Mouse (Mus musculus): ENCODE results near the gene Ttc39d. TPM values are rescaled to one million over a fixed set of nuclear protein-coding genes. Genes with fewer than 3 reads are reported as not detected.

The Ttc39d gene
- polyA plus RNA-seq, 1 experiment from 2014 or later: 0.20 TPM

DNA sequence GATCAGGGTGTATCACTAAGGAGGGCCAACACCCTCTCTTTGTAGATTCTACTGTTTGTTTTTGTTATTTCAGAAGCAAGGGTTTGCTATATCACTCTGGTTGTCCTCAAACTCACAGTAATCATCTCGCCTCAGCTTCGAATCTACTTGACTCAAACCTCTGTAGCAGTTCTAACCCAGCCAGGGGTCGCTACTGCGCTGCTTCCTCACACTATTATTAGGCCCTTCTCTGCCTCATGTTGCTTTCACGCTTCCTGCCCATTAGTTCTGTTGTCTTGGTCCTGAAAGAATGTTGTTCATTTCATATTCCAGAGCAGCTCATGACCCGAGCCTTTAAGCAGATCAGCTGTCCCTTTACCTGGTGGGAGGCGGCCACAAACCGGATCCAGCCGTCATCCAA lies 34.3 kb downstream of the Ttc39d start:
- 90% methylated on average over 9 of the region's 9 CpGs for WGBS
- H3K9me3 ChIP-seq: no peaks in the 10 kb centered on the region
- peaks cover 93% of the 10 kb centered on the region for H3K36me3 ChIP-seq (replicated peaks)

DNA sequence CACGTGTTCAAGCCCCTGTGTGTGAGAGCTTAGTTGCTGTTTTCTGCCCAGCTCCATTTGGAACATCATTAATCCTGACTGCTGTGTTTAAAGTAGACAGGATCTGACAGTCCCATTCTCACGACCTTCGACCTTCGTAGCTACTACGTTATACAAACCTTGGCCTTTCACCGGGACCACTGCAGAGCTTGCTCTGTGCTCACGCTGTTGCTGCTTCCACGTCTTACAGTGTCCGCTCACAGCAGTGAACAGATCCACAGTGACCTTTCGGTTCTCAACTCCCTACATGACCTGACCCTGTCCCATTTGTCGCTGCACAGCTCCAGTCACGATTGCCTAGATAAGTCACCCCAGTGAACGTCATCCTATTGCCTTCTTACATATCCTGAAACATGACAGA lies 35.9 kb downstream of the Ttc39d start:
- H3K27me3 ChIP-seq (ENCODE audit: poor library complexity, severe bottlenecking): no peaks in the 10 kb centered on the region
- H3K4me1 ChIP-seq: no peaks in the 10 kb centered on the region
- no peak overlapping the region for H3K27ac ChIP-seq
- H3K36me3 ChIP-seq (replicated peaks): peaks cover 98% of the 10 kb centered on the region
- 91% methylated on average over 13 of the region's 13 CpGs for WGBS
- DNase-seq (ENCODE audit: extremely low spot score, low spot score): no peak
- H3K9me3 ChIP-seq: no peaks in the 10 kb centered on the region
- no peak overlapping the region for H3K4me3 ChIP-seq

More for the DNA sequence above, 34.3 kb downstream of the Ttc39d start:
- H3K4me3 ChIP-seq: no peak overlapping the region
- no peaks in the 10 kb centered on the region for H3K27me3 ChIP-seq (ENCODE audit: poor library complexity, severe bottlenecking)
- DNase-seq (ENCODE audit: extremely low spot score, low spot score): no peak
- no peaks in the 10 kb centered on the region for H3K4me1 ChIP-seq
- H3K27ac ChIP-seq: no peak overlapping the region

DNA sequence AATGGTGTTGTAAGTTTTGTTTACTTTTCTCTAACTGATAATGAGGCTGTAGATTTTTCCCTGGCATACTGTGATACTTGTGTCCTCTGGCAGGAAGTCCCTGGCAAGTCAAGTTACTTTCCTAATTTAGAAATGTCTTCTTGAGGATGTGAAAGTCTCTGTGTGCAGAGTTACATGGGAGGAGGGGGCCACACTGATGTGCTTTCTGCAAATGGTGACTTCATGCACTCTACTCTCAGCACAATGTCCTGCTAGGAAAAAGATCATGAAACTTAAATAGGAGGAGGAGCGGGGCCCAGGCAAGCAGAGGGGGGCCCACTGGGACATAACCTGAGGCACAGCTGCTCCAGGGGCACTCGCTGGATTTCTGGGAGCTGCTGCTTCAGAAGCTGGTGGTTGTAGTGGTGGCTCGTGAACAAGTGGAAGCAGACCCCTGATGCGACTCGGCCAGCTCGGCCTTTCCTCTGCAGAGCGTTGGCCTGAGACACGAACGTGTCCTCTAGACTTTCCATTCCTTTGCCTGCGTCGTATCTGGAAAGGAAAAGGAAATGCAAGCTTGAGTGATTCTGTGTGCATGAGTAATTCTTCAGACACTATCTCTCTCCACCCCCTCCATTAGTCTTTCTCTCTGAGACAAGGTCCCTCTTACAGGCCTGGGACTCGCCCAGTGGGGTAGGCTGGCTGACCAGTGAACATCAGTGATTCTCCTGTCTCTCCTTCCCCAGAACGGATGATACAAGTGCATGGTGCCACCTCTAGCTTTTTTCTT lies 45.7 kb downstream of the Ttc39d start:
- Histone ChIP-seq H3K27ac (no peak overlapping the region), H3K27me3 (ENCODE audit: poor library complexity, severe bottlenecking) (no peaks in the 10 kb centered on the region), H3K4me3 (no peak overlapping the region), H3K9me3 (no peaks in the 10 kb centered on the region; the same call in 1 of the 2 replicates), H3K4me1 (peaks cover 6% of the 10 kb centered on the region), H3K36me3 (replicated peaks) (peaks cover 99% of the 10 kb centered on the region)
- 93% methylated on average over 13 of the region's 13 CpGs for WGBS
- DNase-seq (ENCODE audit: extremely low spot score, low spot score): no peak

DNA sequence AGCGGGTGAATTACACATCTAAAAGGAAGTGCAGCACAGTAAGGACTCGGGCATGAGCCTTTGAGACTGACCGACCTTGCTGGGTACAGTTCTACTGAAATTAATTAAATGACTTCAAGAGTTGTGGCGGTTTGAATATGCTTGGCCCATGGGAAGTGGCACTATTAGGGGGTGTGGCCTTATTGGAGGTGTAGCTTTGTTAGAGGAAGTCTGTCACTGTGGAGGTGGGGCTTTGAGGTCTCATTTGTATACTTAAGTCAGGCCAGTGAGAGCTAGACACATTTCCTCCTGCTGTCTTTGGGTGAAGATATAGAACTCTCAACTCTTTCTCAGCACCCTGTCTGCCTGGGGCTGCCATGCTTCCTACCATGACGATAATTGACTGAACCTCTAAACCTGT lies 47.2 kb downstream of the Ttc39d start:
- Histone ChIP-seq H3K9me3 (no peaks in the 10 kb centered on the region; the same call in 1 of the 2 replicates), H3K27me3 (ENCODE audit: poor library complexity, severe bottlenecking) (no peaks in the 10 kb centered on the region), H3K4me1 (peaks cover 6% of the 10 kb centered on the region), H3K4me3 (no peak overlapping the region), H3K27ac (no peak overlapping the region), H3K36me3 (replicated peaks) (peaks cover 99% of the 10 kb centered on the region)
- DNase-seq (ENCODE audit: extremely low spot score, low spot score): no peak
- WGBS: 96% methylated on average over 5 of the region's 5 CpGs

DNA sequence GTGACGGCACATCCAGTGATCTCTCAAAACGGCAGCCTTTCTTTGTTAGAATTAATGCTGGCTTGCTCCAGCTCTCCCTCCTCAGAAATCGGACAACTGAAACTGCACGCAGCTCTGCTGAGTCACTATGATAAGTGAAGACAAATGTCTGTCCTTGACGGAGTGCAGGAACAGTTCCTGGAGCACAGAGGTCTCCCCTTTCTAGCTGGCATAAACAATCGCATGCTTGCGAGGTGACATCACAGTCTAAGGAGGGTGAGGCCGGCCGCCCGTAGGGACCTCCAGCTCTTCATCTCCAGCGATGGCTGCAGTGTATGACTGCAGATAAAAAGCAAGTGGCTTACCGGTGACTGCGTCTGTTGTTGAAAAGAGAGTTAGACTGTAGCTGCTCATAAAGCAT lies 47.9 kb downstream of the Ttc39d start:
- 80% methylated on average over 13 of the region's 13 CpGs for WGBS
- peak overlapping the region; percentile 8; the same call in 1 of the 2 replicates for H3K27ac ChIP-seq
- DNase-seq (ENCODE audit: extremely low spot score, low spot score): no peak
- no peaks in the 10 kb centered on the region for H3K27me3 ChIP-seq (ENCODE audit: poor library complexity, severe bottlenecking)
- peaks cover 6% of the 10 kb centered on the region for H3K4me1 ChIP-seq
- no peak overlapping the region for H3K4me3 ChIP-seq
- peaks cover 99% of the 10 kb centered on the region for H3K36me3 ChIP-seq (replicated peaks)
- H3K9me3 ChIP-seq: no peaks in the 10 kb centered on the region; the same call in 1 of the 2 replicates

DNA sequence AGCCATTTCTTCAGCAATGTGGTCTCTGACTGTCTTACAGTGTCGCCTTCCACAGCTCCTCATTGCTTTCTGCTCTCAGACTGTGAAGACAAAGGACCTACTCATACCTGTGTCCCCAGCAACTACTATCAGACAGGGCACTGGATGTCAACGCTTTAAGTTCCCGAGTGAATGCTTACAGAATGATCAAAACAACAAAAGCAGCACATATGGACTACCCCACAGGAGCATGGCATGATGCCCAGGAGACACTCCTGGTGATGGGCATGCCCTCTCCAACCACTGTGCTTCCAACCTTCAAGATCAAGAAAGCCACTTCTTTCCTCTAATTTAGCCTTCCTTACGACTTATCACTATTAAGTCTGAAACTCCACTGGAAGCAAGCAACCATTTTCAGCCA lies 59.8 kb downstream of the Ttc39d start:
- Histone ChIP-seq H3K27ac (no peak overlapping the region), H3K9me3 (no peaks in the 10 kb centered on the region; the same call in 1 of the 2 replicates), H3K27me3 (ENCODE audit: poor library complexity, severe bottlenecking) (no peaks in the 10 kb centered on the region), H3K4me3 (no peak overlapping the region), H3K4me1 (no peaks in the 10 kb centered on the region), H3K36me3 (replicated peaks) (peaks cover 93% of the 10 kb centered on the region)
- 94% methylated on average over 4 of the region's 4 CpGs for WGBS
- no peak for DNase-seq (ENCODE audit: extremely low spot score, low spot score)

Other genes with a start within 250 kb of the Ttc39d start
- gene Hnrnpll, start 145.1 kb upstream of the Ttc39d start, polyA plus RNA-seq (2016; fragmentation: Nextera tagmentation; extraction: Ambion mirVana): 81.2 and 86.2 TPM in 2 replicates
- 13.4 and 15.5 TPM in 2 replicates for gene Galm, start 80.0 kb upstream of the Ttc39d start, polyA plus RNA-seq (2016; fragmentation: Nextera tagmentation; extraction: Ambion mirVana)
- 917 and 919 TPM in 2 replicates for gene Srsf7, start 153 bp upstream of the Ttc39d start, polyA plus RNA-seq (2016; fragmentation: Nextera tagmentation; extraction: Ambion mirVana)
- gene Gemin6, start 17.0 kb downstream of the Ttc39d start, polyA plus RNA-seq (2016; fragmentation: Nextera tagmentation; extraction: Ambion mirVana): 64.1 and 66.8 TPM in 2 replicates
- 31.4 and 35.1 TPM in 2 replicates for gene Morn2, start 82.7 kb downstream of the Ttc39d start, polyA plus RNA-seq (2016; fragmentation: Nextera tagmentation; extraction: Ambion mirVana)
- gene Dhx57, start 83.0 kb downstream of the Ttc39d start, polyA plus RNA-seq (2016; fragmentation: Nextera tagmentation; extraction: Ambion mirVana): 15.0 and 16.3 TPM in 2 replicates
- gene Arhgef33, start 99.9 kb downstream of the Ttc39d start, polyA plus RNA-seq (2016; fragmentation: Nextera tagmentation; extraction: Ambion mirVana): 0.20 and 0.97 TPM in 2 replicates
- gene Gm10190, start 166.1 kb downstream of the Ttc39d start, polyA plus RNA-seq (2016; fragmentation: Nextera tagmentation; extraction: Ambion mirVana): 0.63 TPM in 1 of 2 replicates, not detected in the other

All from forebrain, embryonic 10.5 days (tissue).